In the genomic region with DNA sequence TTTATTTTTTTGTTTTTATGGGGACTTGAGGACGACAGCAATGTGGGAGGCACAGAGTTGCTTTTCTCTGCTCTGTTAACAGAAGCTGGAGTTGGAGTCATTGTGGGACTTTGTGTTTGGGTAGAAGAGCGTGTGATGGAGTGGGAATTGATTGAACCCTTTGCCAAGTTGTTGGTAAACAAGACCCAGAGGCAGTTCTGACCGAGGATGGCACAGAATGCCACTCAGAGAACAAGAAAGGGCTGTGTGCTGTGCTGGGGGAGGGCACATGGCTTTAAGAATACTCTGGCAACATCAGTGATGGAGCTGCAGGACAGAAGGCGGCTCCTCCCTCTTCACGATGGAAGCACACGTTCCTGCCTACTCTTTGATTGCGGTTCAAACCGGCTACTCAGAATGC, we compare ENCODE assay signal across 13 mouse cellular contexts. TPM values are rescaled to one million over a fixed set of nuclear protein-coding genes. Genes with fewer than 3 reads are reported as not detected.
DNase-seq lines count a peak whose midpoint lies in the region; ATAC-seq and TF ChIP-seq lines count a peak whose summit lies in the region.
"Had no signal": no experiment of that assay in that cellular context is flagged by ENCODE, and none has a peak within 500 bp of the region (broad histone marks: within the 10 kb centered on the region; RNA-seq: fewer than 3 reads in every experiment).

No protein-coding gene starts in this region.

- no peaks in the 10 kb centered on the region for H3K27me3 ChIP-seq in forebrain, postnatal 0 days (ENCODE audit: insufficient read depth, low read length)
- H3K27me3 ChIP-seq in forebrain, embryonic 14.5 days (replicated peaks; ENCODE audit: control insufficient read depth, insufficient read depth, low read length): no peaks in the 10 kb centered on the region
- H3K27me3 ChIP-seq: limb, embryonic 13.5 days; liver, embryonic 15.5 days had no signal

- peak; percentile 77 for ATAC-seq in forebrain, postnatal 0 days
- no peak for ATAC-seq in forebrain, embryonic 14.5 days
- ATAC-seq in megakaryocyte progenitor cell, adult 5-6 weeks (replicated peaks; ENCODE audit: poor library complexity): no peak

- no peak for TF ChIP-seq POLR2A in brain, embryonic 14.5 days (IDR thresholded peaks at IDR 0.05; ENCODE audit: borderline replicate concordance, extremely low read depth, insufficient read depth, insufficient read length, poor library complexity, severe bottlenecking)

- TF ChIP-seq CTCF in forebrain, postnatal 0 days (IDR thresholded peaks at IDR 0.05; ENCODE audit: low read depth): no peak
- no peak for TF ChIP-seq CTCF in brain, embryonic 14.5 days (IDR thresholded peaks at IDR 0.05; ENCODE audit: borderline replicate concordance, extremely low read depth, insufficient read depth, insufficient read length)

- H3K27ac ChIP-seq in forebrain, postnatal 0 days (ENCODE audit: low read depth, low read length): no peak overlapping the region
- H3K27ac ChIP-seq in forebrain, embryonic 14.5 days (ENCODE audit: low read depth, low read length): no peak overlapping the region
- H3K27ac ChIP-seq: limb, embryonic 13.5 days; liver, embryonic 15.5 days had no signal

- H3K9ac ChIP-seq in forebrain, postnatal 0 days: no peak overlapping the region
- H3K9ac ChIP-seq in forebrain, embryonic 14.5 days (ENCODE audit: low read length): no peak overlapping the region
- H3K9ac ChIP-seq: limb, embryonic 13.5 days; liver, embryonic 15.5 days had no signal

- H3K9me3 ChIP-seq in forebrain, postnatal 0 days (ENCODE audit: low read length): no peaks in the 10 kb centered on the region
- H3K9me3 ChIP-seq in forebrain, embryonic 14.5 days (replicated peaks; ENCODE audit: control insufficient read depth, low read length): no peaks in the 10 kb centered on the region
- H3K9me3 ChIP-seq: limb, embryonic 13.5 days; liver, embryonic 15.5 days had no signal

- no peak overlapping the region for H3K4me2 ChIP-seq in forebrain, postnatal 0 days (ENCODE audit: low read depth)
- no peak overlapping the region for H3K4me2 ChIP-seq in forebrain, embryonic 14.5 days (ENCODE audit: low read length)
- H3K4me2 ChIP-seq: limb, embryonic 13.5 days; liver, embryonic 15.5 days had no signal

- H3K4me1 ChIP-seq in forebrain, postnatal 0 days (ENCODE audit: insufficient read depth): no peaks in the 10 kb centered on the region
- no peaks in the 10 kb centered on the region for H3K4me1 ChIP-seq in forebrain, embryonic 14.5 days (ENCODE audit: control insufficient read depth, insufficient read depth, low read length)
- H3K4me1 ChIP-seq: limb, embryonic 13.5 days had no signal

- no peak for DNase-seq in forebrain, postnatal 0 days
- no peak for DNase-seq in forebrain, embryonic 14.5 days (ENCODE audit: low spot score)
- DNase-seq in left cerebral cortex, adult 9 months (ENCODE audit: low spot score in 2 of 2): peak; percentile 38 to 54
- no peak for DNase-seq in left cerebral cortex, adult 18-20 months (ENCODE audit: low spot score in 2 of 2)
- DNase-seq in brain, embryonic 14.5 days (ENCODE audit: low read depth): peak; percentile 68
- peak; percentile 84 for DNase-seq in layer of hippocampus, adult 9-11 months
- DNase-seq in thymus, postnatal 4 days: no peak
- DNase-seq: cerebellum, postnatal 25 days; kidney, adult 8-10 months; lung, postnatal 14 days had no signal

- 62% methylated on average over 8 of the region's 8 CpGs for WGBS in forebrain, postnatal 0 days
- WGBS in forebrain, embryonic 14.5 days: 74% methylated on average over 8 of the region's 8 CpGs

- peaks cover 21% of the 10 kb centered on the region for H3K36me3 ChIP-seq in forebrain, postnatal 0 days (ENCODE audit: insufficient read depth)
- H3K36me3 ChIP-seq in forebrain, embryonic 14.5 days (ENCODE audit: control insufficient read depth, insufficient read depth, low read length): peaks cover 32% of the 10 kb centered on the region

- H3K4me3 ChIP-seq in forebrain, postnatal 0 days (ENCODE audit: low read depth, low read length): no peak overlapping the region
- no peak overlapping the region for H3K4me3 ChIP-seq in forebrain, embryonic 14.5 days (ENCODE audit: low read depth, low read length)
- H3K4me3 ChIP-seq: limb, embryonic 13.5 days; liver, embryonic 15.5 days had no signal

RNA-seq across cellular contexts. Expression of a gene that starts 43.4 kb away (rescaled TPM):
- total RNA-seq in forebrain, postnatal 0 days (2014; rRNA removed): 33.3 and 40.3 TPM in 2 replicates
- 12.3 and 17.0 TPM in 2 replicates for polyA plus RNA-seq in forebrain, postnatal 0 days (2015; fragmentation: Nextera tagmentation; extraction: Ambion mirVana)
- polyA plus RNA-seq in forebrain, embryonic 14.5 days (2014; fragmentation: Nextera tagmentation; extraction: Ambion mirVana): 24.6 and 29.7 TPM in 2 replicates
- 10 to 100 TPM; 46.2 to 48.1 TPM for total RNA-seq in left cerebral cortex, adult 18-20 months (2021)
- polyA plus RNA-seq in brain, embryonic 14.5 days (2012; rRNA removed): 28.6 and 31.2 TPM in 2 replicates
- total RNA-seq in megakaryocyte progenitor cell, adult 5-6 weeks (2015): 21.3 and 22.8 TPM in 2 replicates
- total RNA-seq in megakaryocyte progenitor cell, adult 5-6 weeks (2017): 27.1 and 36.2 TPM in 2 replicates

RNA-seq across cellular contexts. Expression of a gene that starts 59.6 kb away (rescaled TPM):
- 12.8 and 20.5 TPM in 2 replicates for total RNA-seq in forebrain, postnatal 0 days (2014; rRNA removed)
- polyA plus RNA-seq in forebrain, postnatal 0 days (2015; fragmentation: Nextera tagmentation; extraction: Ambion mirVana): 20.6 and 22.1 TPM in 2 replicates
- 16.3 and 18.9 TPM in 2 replicates for polyA plus RNA-seq in forebrain, embryonic 14.5 days (2014; fragmentation: Nextera tagmentation; extraction: Ambion mirVana)
- total RNA-seq in left cerebral cortex, adult 18-20 months (2021): 10 to 100 TPM; 10.9 to 11.6 TPM
- 11.1 and 12.1 TPM in 2 replicates for polyA plus RNA-seq in brain, embryonic 14.5 days (2012; rRNA removed)
- total RNA-seq in megakaryocyte progenitor cell, adult 5-6 weeks (2015): 1.0 and 2.1 TPM in 2 replicates
- 2.0 and 2.2 TPM in 2 replicates for total RNA-seq in megakaryocyte progenitor cell, adult 5-6 weeks (2017)

Comparison
In these comparisons a context has a peak if more than half of its experiments do, and no peak if none do; other contexts are left out.
1. DNase-seq: peak in left cerebral cortex, adult 9 months (2 of 2), brain, embryonic 14.5 days (single experiment) and layer of hippocampus, adult 9-11 months (single experiment); none in forebrain, postnatal 0 days (single experiment), forebrain, embryonic 14.5 days (single experiment), left cerebral cortex, adult 18-20 months (0 of 2) and thymus, postnatal 4 days (single experiment).